Mouse (Mus musculus) lung, embryonic 16.5 days (tissue): Measurements from ENCODE around the gene Etl4. TPM values are rescaled to one million over a fixed set of nuclear protein-coding genes. Genes with fewer than 3 reads are reported as not detected.

Experiments
- ATAC-seq: fragments of 200-750 bp; cut with Nextera tagmentation; 2 replicates; pipeline ENCODE4 v1.8.0; 2017; ENCODE audit warnings: low read depth, mild to moderate bottlenecking, moderate library complexity
- H3K27ac ChIP-seq: fragments of 300-500 bp; sonication (generic); 2 replicates; pipeline ENCODE4 v1.5.1; 2014; ENCODE audit warnings: mild to moderate bottlenecking, control low read depth, low read length
- H3K27me3 ChIP-seq: fragments of 300-500 bp; sonication (generic); 2 replicates; pipeline ENCODE4 v1.6.1; 2014; ENCODE audit warnings: low read depth, low read length, mixed read lengths; ENCODE audit not compliant: control insufficient read depth, insufficient read depth
- H3K36me3 ChIP-seq: fragments of 300-500 bp; sonication (generic); 2 replicates; pipeline ENCODE4 v1.6.1; 2014; ENCODE audit warnings: low read length; ENCODE audit not compliant: control insufficient read depth, insufficient read depth
- H3K4me1 ChIP-seq: fragments of 300-500 bp; sonication (generic); replicated peaks from 2 replicates; pipeline ENCODE4 v1.6.1; 2014; ENCODE audit warnings: low read length, mixed read lengths; ENCODE audit not compliant: control insufficient read depth, insufficient read depth
- H3K4me2 ChIP-seq: fragments of 300-500 bp; sonication (generic); 2 replicates; pipeline ENCODE4 v1.6.1; 2014; ENCODE audit warnings: low read depth, low read length, control low read depth
- H3K4me3 ChIP-seq: fragments of 300-500 bp; sonication (generic); 2 replicates; pipeline ENCODE4 v1.5.1; 2014; ENCODE audit warnings: mild to moderate bottlenecking, low read length, control low read depth
- H3K9ac ChIP-seq: fragments of 300-500 bp; sonication (generic); 2 replicates; pipeline ENCODE4 v1.6.1; 2014; ENCODE audit warnings: low read length, control low read depth
- H3K9me3 ChIP-seq: fragments of 300-500 bp; sonication (generic); 2 replicates; pipeline ENCODE4 v1.6.1; 2016; ENCODE audit warnings: low read length; ENCODE audit not compliant: control insufficient read depth
- WGBS: fragments of 180-500 bp; shearing (Covaris S2); extraction: QIAGEN DNeasy Blood & Tissue Kit; methylation state at CpG from one replicate; pipeline ENCODE4 v1.1.7; 2014; 5-methylcytosine and 5-hydroxymethylcytosine counted together
- polyA plus RNA-seq: library from polyadenylated mRNA; unstranded; fragments of >200 nt; fragmentation: Nextera tagmentation; extraction: Ambion mirVana; gene quantifications from 2 replicates; pipeline ENCODE4 v1.2.1, GENCODE M21; 2015

The Etl4 gene
- polyA plus RNA-seq, 1 experiment from 2014 or later, result 28.2 TPM

DNA sequence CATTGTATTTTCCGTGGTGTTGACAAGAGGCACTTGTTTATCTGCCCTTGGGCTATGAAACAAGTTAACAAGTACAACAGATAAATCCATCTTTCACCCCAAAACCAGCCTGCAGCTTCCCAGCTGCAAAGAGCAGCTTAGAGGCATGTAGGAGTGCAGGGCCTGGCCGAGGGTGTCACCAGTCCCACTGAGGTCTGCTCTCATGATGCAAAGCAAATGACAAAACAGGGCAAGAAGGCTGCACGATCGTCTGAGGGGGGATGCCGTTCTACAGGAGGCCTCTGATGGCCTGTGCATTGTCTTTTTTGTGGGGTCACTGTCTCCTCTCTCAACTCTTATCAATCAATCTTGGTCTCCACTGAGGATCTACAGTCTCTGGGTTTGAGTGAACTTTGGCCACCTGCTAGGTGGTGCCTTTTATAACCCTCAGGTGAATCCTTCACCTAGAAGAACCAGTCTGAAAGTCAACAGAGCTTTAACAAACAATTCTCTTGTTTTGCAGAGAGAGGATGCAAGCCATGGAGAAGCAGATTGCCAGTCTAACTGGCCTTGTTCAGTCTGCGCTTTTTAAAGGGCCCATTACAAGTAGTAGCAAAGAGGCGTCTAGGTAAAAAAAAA is 849.6 kb downstream of the Etl4 start:
- Histone ChIP-seq H3K27ac (no peak overlapping the region), H3K27me3 (no peaks in the 10 kb centered on the region), H3K4me3 (no peak overlapping the region), H3K9ac (no peak overlapping the region), H3K9me3 (no peaks in the 10 kb centered on the region), H3K4me1 (no peaks in the 10 kb centered on the region), H3K4me2 (no peak overlapping the region), H3K36me3 (no peaks in the 10 kb centered on the region)
- WGBS, result 60% methylated on average over 7 of the region's 7 CpGs
- ATAC-seq, result no peak

DNA sequence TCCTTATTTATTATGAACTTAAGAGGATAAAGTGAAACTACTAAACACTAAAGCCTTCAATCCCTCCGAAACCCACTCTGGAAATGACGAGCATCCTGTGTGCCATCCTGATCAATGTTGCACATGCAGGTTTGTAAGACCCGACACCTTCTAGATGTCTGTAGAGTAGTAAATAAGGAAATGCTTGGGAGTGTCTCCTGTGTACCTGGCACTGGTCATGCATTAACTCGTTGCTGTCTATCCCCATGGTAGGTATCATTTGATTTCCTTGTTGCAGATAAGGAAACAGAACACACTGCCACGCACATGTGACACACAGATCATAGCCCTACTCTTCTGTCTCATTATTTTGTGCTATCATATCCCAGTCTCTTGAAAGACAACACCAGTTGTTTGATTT is 851.7 kb downstream of the Etl4 start:
- no peaks in the 10 kb centered on the region for H3K9me3 ChIP-seq
- H3K4me1 ChIP-seq, result no peaks in the 10 kb centered on the region
- H3K4me3 ChIP-seq, result no peak overlapping the region
- WGBS, result 87% methylated on average over 5 of the region's 5 CpGs
- ATAC-seq, result no peak
- no peaks in the 10 kb centered on the region for H3K27me3 ChIP-seq
- H3K9ac ChIP-seq, result no peak overlapping the region
- H3K4me2 ChIP-seq, result no peak overlapping the region
- H3K27ac ChIP-seq, result no peak overlapping the region
- no peaks in the 10 kb centered on the region; the same call in 1 of the 2 replicates for H3K36me3 ChIP-seq

GRCm38 (mm10) chr2:20761751-20762150 is 852.2 kb downstream of the Etl4 start:
- no peak overlapping the region for H3K4me3 ChIP-seq
- no peaks in the 10 kb centered on the region for H3K27me3 ChIP-seq
- H3K9me3 ChIP-seq, result no peaks in the 10 kb centered on the region
- no peak overlapping the region for H3K9ac ChIP-seq
- no peak overlapping the region for H3K27ac ChIP-seq
- no peak overlapping the region for H3K4me2 ChIP-seq
- 94% methylated on average over 3 of the region's 3 CpGs for WGBS
- no peak for ATAC-seq
- no peaks in the 10 kb centered on the region; the same call in 1 of the 2 replicates for H3K36me3 ChIP-seq
- no peaks in the 10 kb centered on the region for H3K4me1 ChIP-seq

GRCm38 (mm10) chr2:20763511-20764212 is 854.1 kb downstream of the Etl4 start:
- ATAC-seq, result no peak
- no peak overlapping the region for H3K4me3 ChIP-seq
- no peaks in the 10 kb centered on the region for H3K9me3 ChIP-seq
- no peaks in the 10 kb centered on the region; the same call in 1 of the 2 replicates for H3K36me3 ChIP-seq
- H3K9ac ChIP-seq, result no peak overlapping the region
- H3K27me3 ChIP-seq, result no peaks in the 10 kb centered on the region
- no peak overlapping the region for H3K27ac ChIP-seq
- no peak overlapping the region for H3K4me2 ChIP-seq
- 81% methylated on average over 4 of the region's 4 CpGs for WGBS
- H3K4me1 ChIP-seq, result no peaks in the 10 kb centered on the region

- Histone ChIP-seq H3K4me2 (no peak overlapping the region), H3K9me3 (no peaks in the 10 kb centered on the region), H3K4me3 (no peak overlapping the region), H3K27ac (no peak overlapping the region), H3K27me3 (no peaks in the 10 kb centered on the region), H3K4me1 (no peaks in the 10 kb centered on the region), H3K9ac (no peak overlapping the region), H3K36me3 (no peaks in the 10 kb centered on the region; the same call in 1 of the 2 replicates)
- no peak for ATAC-seq
Observed at GRCm38 (mm10) chr2:20764566-20765090, 855.0 kb downstream of the Etl4 start.

DNA sequence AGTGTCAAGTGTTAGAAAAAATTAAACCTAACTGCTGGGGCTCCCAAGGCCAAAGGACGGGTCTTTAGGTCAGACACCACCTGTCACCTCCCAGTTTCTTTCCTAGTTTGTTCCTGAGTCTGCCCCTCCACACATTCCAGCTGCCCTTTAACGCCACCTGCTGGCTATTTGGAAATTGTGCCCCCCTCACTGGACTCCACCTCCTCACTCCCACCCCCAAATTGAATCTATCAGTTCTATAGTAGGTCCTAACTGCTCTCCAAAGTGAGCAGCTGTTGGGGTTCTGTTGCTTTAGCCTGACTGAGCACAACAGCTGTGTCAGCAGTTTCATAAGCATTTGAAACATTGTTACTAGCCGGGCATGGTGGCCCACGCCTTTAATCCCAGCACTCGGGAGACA is 859.1 kb downstream of the Etl4 start:
- peaks cover 4% of the 10 kb centered on the region; the same call in 1 of the 2 replicates for H3K36me3 ChIP-seq
- ATAC-seq, result no peak
- H3K4me1 ChIP-seq, result no peaks in the 10 kb centered on the region
- H3K27ac ChIP-seq, result no peak overlapping the region
- no peaks in the 10 kb centered on the region for H3K27me3 ChIP-seq
- no peak overlapping the region for H3K4me3 ChIP-seq
- H3K9ac ChIP-seq, result no peak overlapping the region
- no peak overlapping the region for H3K4me2 ChIP-seq
- H3K9me3 ChIP-seq, result no peaks in the 10 kb centered on the region
- 71% methylated on average over 5 of the region's 5 CpGs for WGBS

GRCm38 (mm10) chr2:20770171-20770570 is 860.6 kb downstream of the Etl4 start:
- Histone ChIP-seq H3K4me2 (no peak overlapping the region), H3K27ac (no peak overlapping the region), H3K4me1 (no peaks in the 10 kb centered on the region), H3K9ac (no peak overlapping the region), H3K36me3 (peaks cover 4% of the 10 kb centered on the region; the same call in 1 of the 2 replicates), H3K27me3 (no peaks in the 10 kb centered on the region), H3K9me3 (no peaks in the 10 kb centered on the region), H3K4me3 (no peak overlapping the region)
- no peak for ATAC-seq

DNA sequence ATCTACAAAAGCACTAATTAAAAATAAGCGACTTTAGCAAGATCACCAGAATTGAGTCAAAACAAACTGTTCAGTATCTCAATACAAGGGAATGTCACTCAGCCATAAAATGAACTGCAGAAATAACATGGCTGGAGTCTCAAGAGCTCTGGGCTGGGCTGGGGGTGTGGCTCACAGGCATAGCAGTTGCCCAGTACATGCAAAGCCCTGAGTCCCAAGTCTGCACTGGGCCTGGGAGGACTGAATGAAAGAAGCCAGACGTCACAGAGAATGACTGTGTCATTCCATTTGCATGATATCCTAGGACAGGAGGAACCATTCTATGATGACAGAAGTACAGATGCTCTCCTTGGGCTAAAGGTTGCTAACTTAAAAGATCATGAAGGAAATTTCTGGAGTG is 864.9 kb downstream of the Etl4 start:
- Histone ChIP-seq H3K36me3 (peaks cover 4% of the 10 kb centered on the region; the same call in 1 of the 2 replicates), H3K27me3 (no peaks in the 10 kb centered on the region), H3K9me3 (no peaks in the 10 kb centered on the region), H3K4me1 (no peaks in the 10 kb centered on the region), H3K4me2 (no peak overlapping the region), H3K9ac (no peak overlapping the region), H3K27ac (no peak overlapping the region), H3K4me3 (no peak overlapping the region)
- 87% methylated on average over 2 of the region's 2 CpGs for WGBS
- no peak for ATAC-seq

DNA sequence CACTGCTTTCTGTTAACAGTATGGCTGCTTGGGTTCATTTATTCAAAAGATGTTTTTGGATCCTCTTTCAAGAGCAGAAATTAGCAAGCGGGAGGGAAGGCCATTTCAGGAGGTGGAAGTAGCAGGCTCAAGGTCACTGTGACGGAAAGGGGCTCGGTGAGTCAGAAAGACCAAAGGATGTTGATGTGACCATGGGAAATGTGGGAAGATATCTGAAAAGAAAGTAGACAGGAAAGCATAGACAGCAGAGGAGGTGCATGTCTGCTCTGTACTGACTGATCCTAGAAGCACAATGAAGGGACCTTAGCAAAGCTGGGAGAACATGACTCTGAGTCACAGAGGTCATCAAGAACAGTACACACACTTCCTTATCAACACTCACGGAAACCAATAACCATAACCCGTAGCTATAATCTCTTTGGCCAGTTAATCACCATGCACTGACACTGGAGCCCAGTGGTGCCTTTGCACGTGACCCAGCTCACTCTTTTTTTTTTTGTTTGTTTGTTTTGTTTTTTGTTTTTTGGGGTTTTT is 866.7 kb downstream of the Etl4 start:
- Histone ChIP-seq H3K4me3 (no peak overlapping the region), H3K27me3 (no peaks in the 10 kb centered on the region), H3K4me2 (no peak overlapping the region), H3K36me3 (0 out of 2 replicates have a peak, but pooled peaks cover 4% of the 10 kb centered on the region), H3K4me1 (no peaks in the 10 kb centered on the region), H3K9ac (no peak overlapping the region), H3K9me3 (no peaks in the 10 kb centered on the region), H3K27ac (no peak overlapping the region)
- ATAC-seq, result no peak
- 69% methylated on average over 6 of the region's 6 CpGs for WGBS
